Mouse (Mus musculus): ENCODE measurements around the gene Cic.

The Cic gene

DNA sequence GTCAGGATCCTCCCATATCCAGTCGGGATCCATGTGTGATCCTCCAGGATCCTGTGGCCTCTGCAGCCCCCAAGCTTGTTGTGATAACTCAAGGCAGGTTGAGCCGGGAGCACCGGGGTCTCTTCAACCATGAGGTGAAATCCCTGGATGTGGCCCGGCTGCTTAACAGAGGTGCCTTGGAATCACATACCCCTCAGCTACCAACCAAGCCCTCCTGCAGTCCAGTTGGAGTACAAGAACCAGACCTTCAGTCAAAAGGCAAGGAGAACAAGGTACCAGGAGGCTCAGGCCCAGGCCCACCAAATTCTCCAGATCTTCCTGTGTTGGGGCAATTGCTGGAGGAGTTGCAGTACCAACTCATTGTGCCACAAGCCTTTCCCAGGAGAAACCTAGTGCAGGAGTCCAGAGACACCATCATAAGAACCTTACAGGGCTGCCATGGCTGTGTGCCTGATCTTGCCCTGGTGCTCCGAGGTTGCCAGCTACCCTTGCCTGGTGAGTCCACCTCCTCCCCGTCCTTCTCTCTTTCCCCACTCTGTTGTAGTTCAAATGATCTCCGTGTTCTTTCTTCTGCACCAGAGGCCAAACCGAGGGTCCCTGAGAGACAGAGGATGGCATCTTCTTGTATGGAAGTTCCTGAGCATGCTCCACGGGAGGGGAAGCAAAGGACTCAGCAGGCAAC is 35.6 kb downstream of the Cic start:
- CTCF ChIA-PET, result no interaction called here

DNA sequence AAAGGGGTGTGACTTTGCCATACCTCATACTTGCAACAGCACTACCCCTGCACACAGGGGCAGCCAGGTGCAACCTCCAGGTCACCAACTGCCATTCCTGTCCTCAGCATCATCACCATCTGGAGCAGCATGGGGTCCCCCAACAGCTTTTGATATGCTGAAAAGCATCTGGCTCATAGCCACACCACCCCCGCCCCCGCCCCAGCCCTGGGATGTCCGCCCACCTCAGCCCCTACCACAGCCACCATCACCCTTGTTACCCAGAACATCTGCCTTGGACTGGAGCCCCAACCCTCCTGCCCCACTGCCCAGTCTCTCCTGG is 36.1 kb downstream of the Cic start:
- CTCF ChIA-PET, result no interaction called here

DNA sequence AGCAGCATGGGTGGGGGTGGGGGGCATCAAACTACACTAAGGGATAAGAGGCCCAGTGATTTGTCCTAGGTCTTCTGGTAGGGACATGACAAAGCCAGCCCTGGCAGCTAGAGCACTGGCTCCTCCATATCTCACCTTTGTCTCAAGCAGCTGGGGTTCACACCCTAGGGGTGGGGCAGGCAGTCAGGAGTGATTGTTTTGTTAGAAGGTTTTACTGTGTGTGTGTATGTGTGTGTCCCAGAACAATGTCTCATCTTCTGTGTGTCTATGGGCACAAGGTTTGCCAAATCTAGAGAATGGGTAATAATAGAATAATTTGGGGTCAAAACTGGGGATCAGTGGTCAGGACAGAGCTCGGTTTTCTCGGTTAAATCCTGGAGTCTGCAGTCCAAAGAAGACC is 38.0 kb downstream of the Cic start:
- CTCF ChIA-PET, result no interaction called here

DNA sequence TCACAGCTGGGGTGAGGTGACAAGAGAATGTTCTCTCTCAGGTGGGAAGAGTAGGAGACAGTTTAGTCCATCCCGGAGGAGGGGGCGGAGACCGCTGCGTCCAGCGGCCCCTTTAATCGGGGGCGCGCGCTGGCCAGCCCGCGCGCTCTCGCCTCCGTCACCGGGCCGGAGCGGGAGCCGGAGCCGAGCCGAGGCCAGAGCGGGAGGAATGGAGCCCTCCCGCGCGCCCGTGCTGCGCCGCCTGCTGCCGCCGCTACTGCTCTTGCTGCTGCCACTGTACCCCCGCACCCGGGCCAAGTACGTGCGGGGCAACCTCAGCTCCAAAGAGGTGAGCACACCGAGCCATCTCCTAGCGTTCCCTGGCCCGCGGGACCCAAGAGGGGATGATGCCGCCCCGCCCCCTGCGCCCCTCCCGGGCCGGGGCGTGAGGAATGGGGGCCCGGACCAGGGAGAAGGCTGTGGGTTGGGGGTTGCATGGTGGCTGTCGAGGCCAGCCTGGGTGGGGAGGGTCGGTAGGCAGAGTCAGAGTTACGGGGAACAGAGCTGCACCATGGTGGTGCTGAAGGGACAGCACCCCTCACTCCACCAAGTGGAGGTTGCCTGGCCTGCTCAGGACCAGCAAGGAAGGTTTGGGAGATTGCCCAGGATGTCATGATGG is 38.6 kb downstream of the Cic start, which contains the start of gene Tmem145:
Tmem145 (plus strand) TSS at position 151 of the 658 bp plus-strand sequence.
- CTCF ChIA-PET, result interaction anchor here (0.6 kb wide), 1 partner anchor 40 kb away, joined by 5 read pairs; no protein-coding TSS in a partner anchor

DNA sequence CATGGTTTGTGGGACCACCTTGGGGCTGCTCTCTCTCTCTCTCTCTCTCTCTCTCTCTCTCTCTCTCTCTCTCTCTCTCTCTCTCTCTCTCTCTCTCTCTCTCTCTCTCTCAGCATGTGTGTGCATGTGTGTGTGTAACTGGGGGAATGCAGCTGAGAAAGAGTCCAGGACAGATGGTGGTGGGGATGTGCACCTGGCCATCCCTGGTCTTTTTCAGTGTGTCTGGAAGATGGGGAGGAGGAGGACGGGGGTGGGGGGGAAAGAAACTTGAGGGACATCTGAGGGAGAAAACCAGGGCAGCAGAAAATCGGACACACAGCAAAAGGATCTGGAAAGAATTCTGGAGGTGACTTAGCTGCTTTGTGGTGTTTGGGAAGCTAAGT is 39.1 kb downstream of the Cic start:
- CTCF ChIA-PET, result interaction anchor here (0.6 kb wide), 1 partner anchor 40 kb away, joined by 5 read pairs; no protein-coding TSS in a partner anchor

DNA sequence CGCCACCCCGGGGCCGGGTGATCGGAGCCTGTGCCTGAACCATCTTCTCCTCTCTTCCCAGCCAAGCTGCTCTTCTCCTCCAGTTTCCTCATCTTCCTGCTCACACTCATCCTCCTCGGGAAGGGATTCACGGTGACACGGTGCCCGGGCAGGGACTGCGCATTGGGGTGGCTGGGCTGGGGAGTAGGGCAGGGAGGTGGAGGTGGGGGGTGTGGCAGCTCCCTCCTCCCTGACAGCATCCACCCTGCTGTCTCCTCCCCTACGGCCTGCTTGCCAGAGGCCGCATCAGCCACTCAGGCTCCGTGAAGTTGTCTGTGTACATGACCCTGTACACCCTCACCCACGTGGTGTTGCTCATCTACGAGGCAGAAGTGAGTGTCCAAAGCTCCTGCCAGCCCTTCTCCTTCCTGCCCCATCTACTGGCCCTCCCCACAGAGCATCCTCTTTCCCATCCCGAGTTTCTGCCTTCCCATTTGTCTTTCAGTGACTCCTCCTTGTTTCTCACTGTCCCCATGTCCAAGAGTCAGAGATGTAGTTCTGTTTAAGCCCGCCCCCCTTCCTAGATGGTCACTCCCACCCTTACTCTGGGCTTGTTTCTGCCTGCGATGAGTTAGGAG is 41.3 kb downstream of the Cic start:
- CTCF ChIA-PET, result no interaction called here

DNA sequence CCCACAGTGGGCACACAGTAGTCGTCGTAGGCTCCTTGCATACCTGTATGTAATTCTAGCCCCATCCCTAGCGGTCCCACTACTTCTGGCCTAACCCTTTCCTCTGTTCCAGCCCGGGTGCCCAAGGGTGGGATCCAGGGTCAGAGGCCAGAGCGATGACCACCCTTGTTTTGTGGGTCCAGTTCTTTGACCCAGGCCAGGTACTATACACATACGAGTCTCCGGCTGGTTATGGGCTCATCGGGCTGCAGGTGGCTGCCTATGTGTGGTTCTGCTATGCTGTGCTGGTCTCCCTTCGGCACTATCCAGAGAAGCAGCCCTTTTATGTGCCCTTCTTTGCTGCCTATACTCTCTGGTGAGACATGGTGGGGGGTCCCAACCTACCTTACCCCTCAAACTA is 41.9 kb downstream of the Cic start:
- CTCF ChIA-PET, result no interaction called here

DNA sequence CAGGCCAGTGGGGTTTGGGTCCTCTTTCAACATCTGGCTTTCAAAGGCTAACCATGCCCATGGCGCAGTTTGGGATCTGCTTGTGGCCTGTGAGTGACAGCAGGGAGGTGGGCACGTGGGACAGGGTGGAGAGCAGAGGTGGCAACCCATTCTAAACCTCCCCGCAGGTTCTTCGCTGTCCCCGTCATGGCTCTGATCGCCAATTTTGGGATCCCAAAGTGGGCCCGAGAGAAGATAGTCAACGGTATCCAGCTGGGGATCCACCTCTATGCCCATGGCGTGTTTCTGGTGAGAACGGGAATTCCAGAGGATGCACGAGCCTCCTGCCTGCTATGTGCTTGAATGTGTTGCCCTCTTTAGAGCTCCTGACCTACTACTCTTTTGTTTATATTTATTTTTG is 43.7 kb downstream of the Cic start:
- CTCF ChIA-PET, result no interaction called here

DNA sequence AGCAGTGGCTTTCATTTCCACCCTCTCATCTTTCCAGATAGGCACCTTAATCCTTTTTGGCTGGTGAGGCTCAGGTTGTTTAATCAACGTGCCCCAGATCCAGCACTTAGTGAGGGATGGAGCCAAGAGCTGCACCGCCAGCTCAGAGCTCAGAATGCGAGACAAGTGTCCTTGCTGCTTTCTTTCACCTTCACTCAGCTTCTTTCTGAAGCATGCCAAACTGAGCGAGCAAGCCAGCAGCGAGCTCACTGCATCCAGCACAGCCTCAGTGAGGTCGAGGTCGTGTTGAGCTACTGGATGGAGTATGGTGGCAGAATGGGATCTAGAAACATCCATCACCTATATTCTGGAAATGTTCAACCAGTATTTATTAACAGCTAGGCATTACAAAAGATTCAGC is 45.8 kb downstream of the Cic start:
- CTCF ChIA-PET, result interaction anchor here (0.6 kb wide), 1 partner anchor 17 kb away, joined by 3 read pairs; no protein-coding TSS in a partner anchor

DNA sequence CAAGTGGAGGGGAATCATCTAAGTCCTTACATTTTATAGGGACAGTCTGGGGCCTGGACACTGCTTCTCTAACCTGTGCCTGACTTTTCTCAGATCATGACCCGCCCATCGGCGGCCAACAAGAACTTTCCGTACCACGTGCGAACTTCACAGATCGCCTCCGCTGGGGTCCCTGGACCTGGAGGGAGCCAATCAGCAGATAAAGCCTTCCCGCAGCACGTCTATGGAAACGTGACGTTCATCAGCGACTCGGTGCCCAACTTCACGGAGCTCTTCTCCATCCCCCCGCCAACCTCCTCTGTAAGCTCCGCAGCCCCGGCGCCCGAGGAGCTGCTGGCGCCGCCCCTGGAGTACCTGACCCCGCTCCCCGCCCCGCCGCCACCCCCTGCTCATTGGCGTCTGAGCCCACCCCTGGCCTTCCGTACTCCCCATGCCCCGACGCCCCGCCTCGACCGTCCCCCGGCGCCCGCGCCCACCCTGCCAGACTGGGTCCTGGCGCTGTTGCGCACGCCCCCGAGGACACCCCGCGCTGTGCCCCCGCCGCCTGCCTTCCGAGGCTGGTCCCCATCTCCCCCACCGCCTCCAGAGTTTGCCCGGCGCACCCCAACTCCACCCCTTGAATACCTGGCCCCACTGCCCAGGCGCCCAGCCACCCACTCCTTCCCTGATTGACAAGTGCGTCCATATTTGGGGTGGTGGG is 47.3 kb downstream of the Cic start:
- CTCF ChIA-PET, result interaction anchor here (0.6 kb wide), 1 partner anchor 76 kb away, joined by 11 read pairs; no protein-coding TSS in a partner anchor

DNA sequence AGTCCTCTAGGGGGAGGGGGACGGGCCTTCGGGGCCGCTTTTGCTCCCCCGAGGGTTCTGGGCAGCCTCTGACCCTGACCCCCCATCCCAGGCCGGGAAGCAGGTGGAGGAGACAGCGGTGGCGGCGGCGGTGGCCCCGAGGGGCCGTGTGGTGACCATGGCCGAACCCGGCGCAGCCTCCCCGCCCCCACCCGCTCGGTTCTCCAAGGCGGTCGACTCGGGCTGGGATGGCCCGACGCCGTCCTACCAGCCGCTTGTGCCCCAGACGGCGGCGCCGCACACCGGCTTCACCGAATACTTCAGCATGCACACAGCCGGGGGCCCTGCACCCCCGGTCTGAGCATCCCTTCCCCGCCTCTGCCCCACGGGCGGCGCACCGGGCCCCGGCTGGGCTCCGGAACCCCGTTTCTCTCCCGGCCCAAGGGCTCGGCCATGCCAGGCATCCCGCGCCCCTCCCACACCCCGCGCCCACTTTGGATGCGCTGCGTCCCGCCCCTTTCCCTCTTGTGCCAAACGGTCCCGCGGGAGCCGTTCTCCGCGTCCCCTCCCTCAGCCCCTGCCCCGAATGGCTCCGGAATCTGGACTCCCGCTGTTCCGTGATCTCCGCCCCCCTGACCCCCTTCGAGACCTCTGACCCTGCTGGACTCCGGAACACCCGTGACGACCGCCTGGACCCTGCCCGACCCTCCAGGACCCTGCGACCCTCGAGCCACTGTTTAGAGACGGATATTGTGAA is 48.0 kb downstream of the Cic start:
- CTCF ChIA-PET, result no interaction called here

DNA sequence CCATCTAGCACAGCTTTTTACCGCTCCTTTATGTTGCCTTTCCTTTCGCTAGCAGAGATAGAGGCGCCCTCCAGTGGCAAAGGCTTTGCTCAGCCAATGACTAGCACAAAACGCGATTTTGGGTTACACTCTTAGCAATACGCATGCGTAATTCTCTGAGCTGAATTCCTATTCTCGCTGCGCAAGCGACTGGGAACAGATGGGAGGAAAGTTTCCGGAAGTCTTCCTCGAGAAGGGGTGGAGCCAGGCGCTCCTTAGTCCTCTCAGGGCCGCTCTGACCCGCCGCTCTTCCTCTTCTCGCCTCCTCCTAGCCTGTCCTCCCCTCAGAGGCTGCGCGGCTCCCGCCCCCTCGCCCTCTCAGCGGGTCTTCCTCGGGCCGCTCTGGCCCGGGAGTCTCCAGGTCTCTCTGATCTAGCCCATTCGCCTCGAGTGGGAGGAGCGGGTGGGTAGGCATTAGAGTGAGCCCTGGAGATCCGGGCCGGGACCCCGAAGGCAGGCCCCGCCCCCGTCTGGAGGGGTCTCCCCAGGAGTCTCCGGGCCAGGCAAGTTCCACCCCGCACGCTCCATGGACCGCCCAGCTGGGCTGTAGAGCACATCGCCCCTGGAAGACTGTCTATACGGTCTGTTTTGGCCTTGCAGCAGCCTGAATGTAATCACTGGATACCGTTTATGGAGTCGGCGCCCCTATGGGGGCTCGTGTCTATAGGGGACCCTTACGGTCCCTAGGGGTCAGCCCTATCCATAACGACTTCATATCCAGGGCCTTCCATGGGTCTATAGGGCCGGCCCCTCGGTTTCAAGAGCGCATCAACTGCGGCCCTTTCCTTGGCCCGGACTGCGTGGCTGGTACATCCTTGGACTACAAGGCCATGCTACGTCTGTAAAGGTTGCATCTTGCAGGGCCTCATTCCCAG is 49.3 kb downstream of the Cic start, which contains the start of gene Megf8:
Megf8 (plus strand) TSS at position 633 of the 914 bp plus-strand sequence.
- CTCF ChIA-PET, result interaction anchor here (1.0 kb wide), 1 partner anchor 85 kb away, joined by 5 read pairs; no protein-coding TSS in a partner anchor

DNA sequence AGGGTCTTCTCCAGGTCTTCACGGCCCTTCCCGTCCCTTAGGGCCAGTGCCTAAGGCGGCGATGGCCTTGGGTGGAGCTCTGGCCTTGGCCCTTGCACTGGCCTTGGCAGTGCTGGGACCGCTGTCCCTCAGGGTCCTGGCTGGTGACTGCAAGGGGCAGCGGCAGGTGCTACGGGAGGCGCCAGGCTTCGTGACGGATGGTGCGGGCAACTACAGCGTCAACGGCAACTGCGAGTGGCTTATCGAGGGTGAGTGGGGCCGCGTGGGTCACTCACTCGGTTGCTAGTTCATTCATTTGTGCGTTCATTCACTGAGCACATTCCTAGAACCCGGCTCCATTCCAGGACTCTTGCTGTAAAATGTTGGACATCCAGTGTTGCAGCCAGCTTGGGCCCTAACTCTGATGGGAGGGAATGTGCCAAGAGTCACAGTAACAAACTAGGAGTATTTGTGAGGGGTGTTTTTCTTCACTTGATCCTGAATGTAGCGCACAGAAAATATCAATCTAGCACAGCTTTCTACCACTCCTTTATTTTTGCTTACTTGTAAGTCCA is 50.0 kb downstream of the Cic start:
- CTCF ChIA-PET, result no interaction called here

DNA sequence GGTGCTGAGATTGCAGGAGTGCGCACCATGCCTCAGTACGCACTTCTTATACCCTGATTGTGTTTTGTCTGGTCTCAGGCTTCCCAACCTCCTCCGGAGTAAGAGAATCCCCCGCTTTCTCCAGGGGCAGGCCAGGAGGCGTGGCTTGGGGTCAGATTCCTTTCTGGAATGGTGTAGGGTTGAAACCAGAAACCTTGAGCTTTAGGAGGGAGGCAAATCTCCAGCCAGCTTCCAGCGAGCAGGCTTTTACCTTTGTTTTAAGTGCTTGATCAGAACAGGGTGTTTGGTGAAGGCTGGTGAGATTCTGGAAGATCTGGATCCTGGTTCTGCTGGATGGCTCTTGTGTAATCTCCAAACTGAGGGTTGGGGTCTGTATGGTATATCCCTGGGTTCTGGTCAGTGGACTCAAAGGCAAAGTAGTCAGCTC is 54.6 kb downstream of the Cic start:
- CTCF ChIA-PET, result interaction anchor here (0.8 kb wide), 1 partner anchor 144 kb away, joined by 3 read pairs; no protein-coding TSS in a partner anchor

DNA sequence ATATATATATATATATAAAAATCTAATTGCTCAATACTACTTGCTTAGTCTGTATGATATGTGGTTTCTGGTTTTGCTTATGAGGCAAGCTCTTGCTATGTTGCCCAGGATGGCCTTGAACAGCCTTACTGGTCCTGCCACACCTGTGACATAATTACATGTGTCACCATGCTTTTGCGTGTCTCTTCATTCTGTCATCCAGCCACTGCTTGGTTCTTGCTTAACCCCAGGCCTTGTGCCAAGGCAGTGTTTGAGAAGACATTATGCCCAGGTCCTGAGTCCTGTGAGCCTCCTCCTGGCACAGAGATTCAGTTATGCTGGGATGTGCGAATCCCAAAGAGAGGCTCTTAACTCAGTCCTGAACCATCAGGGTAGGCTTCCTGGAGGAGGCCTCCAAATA is 55.7 kb downstream of the Cic start:
- CTCF ChIA-PET, result no interaction called here

DNA sequence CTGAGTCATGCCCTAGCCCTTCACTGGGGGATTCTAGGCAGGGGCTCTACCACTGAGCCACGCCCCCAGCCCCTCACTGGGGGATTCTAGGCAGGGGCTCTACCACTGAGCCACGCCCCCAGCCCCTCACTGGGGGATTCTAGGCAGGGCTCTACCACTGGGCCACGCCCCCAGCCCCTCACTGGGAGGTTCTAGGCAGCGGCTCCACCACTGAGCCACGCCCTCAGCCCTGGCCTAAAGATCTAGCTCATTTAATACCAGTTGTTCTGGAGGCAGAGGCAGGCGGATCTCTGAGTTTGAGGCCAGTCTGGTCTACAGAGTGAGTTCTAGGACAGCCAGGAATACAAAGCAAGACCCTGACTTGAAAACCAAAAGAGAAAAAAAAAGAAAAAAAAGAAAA is 57.9 kb downstream of the Cic start:
- CTCF ChIA-PET, result interaction anchor here (0.6 to 0.7 kb wide), 2 partner anchors 21 to 62 kb away, joined by 3 read pairs; no protein-coding TSS in a partner anchor

DNA sequence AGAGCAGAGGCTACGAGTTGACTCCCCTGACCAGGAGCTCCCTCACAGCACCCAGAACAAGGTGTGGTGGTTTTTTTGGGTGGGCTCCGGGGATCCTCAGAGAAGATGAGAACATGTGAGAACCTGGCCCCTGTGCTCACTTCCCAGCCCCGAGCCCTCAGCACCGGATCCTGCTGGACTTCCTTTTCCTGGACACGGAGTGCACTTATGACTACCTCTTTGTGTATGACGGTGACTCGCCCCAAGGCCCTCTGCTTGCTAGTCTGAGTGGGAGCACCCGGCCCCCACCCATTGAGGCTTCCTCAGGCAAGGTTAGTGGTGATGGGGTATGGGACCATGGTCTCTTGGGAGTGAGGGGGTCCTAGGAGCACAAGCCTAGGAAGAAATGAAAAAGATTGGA is 58.7 kb downstream of the Cic start:
- CTCF ChIA-PET, result interaction anchor here (0.6 to 0.7 kb wide), 3 partner anchors 22 to 63 kb away, joined by 3 to 8 read pairs (median 3); no protein-coding TSS in a partner anchor

DNA sequence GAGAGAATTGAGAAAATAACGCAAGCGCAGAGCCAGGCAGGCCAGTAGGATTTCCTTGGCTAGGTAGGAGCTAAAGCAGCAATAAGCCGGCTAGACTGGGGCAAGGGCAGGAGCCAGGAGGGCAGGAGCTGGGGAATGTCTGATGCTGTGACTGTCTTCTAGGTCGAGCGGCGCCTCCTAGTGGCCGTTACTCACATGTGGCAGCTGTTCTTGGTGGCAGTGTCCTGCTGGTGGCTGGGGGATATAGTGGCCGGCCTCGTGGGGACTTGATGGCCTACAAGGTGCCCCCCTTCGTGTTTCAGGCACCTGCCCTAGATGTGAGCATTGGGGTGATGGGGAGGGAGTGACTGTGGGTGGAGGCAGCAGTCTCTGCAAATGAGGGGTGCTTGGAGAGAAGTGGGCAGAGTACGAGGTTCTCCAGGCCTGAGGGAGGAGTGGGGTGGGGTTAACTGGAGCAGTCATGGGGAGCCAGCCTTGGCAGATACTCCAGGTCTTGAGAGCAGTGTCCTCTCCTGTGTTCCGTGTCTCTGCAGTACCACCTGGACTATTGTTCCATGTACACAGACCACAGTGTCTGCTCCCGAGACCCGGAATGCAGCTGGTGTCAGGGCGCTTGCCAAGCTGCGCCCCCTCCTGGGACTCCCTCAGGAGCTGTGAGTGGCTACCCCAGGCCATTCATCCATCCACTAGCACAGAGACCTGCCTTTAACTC is 66.2 kb downstream of the Cic start:
- CTCF ChIA-PET, result interaction anchor here (0.6 kb wide), 1 partner anchor 300 kb away, joined by 4 read pairs; no protein-coding TSS in a partner anchor

DNA sequence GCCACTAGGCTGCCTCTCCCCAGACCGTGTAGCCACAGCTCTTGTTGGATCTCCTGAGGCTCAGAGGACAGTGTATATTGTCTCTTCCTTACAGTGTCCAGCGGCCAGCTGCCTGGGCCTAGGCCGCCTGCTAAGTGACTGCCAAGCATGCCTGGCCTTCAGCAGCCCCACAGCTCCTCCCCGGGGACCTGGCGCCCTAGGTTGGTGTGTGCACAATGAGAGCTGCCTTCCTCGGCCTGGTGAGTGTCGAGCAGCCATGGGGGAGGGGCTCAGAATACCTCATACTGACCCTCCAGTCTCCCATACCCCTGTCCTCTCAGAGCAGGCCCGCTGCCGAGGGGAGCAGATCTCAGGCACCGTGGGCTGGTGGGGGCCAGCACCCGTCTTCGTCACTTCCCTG is 67.0 kb downstream of the Cic start:
- CTCF ChIA-PET, result no interaction called here
